Mouse (Mus musculus): ENCODE data around the gene Olfm4.

GRCm38 (mm10) chr14:79989785-79990184, 5.9 kb downstream of the Olfm4 start:
- TF ChIP-seq CTCF (IDR thresholded peaks at IDR 0.05; ENCODE audit: control insufficient read depth, insufficient read depth, insufficient replicate concordance, low read depth, low read length) (no peak), POLR2A (IDR thresholded peaks at IDR 0.05; ENCODE audit: control insufficient read depth, low read depth, low read length) (no peak)
